Mouse (Mus musculus): ENCODE data around the gene Tspan32.

GRCm38 (mm10) chr7:143055499-143056186 lies 50.8 kb downstream of the Tspan32 start:
- TF ChIP-seq CTCF (IDR thresholded peaks at IDR 0.05; ENCODE audit: low read depth) = no peak
- TF ChIP-seq EP300 (IDR thresholded peaks at IDR 0.05; ENCODE audit: low read depth) = no peak
